Mouse (Mus musculus) cerebellum, adult 9-11 months (tissue): Measurements from ENCODE around the gene Barhl2.
A peak's percentile ranks its signal among the peaks of the same experiment; 100 is the strongest.

Source experiments
- DNase-seq: peaks from one replicate; pipeline ENCODE4 v3.0.0; 2022

Barhl2 gene

DNA sequence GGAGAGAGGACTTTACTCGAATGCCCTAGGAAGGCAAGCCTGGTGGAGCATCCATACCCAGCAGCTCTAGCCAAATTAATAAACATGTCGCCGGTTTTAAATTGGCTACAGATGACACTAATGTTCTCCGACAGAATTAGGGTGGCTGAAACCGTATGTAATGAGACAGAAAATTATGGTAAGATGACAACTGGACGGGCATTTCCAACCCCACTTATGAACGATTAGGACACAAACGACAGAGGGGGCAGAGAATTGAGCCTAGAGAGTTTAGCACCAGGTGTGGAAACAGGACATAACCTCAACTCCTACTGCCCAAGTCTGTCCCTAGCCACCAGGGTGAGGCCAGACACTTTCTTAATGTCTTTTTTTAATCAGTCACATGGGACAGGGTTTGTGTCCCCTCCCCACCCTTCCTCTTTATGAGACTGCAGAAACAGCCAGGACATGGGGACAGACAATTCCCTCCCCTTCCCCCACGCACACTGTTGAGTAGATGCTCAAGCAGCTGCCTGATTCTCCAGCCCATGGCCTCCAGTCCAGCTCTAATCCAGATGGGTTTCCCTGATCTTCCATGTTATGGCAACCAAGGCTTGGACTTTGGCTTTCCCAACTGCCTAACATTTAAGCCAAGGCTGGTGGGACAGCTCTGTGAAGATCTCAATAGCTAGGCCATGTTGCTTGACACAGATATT is 3.4 kb downstream of the Barhl2 start:
- peak; percentile 68 for DNase-seq

GRCm38 (mm10) chr5:106453886-106454321 is 4.1 kb downstream of the Barhl2 start:
- DNase-seq: peak; percentile 77

GRCm38 (mm10) chr5:106453181-106453885 is 4.6 kb downstream of the Barhl2 start:
- DNase-seq: peak; percentile 74

DNA sequence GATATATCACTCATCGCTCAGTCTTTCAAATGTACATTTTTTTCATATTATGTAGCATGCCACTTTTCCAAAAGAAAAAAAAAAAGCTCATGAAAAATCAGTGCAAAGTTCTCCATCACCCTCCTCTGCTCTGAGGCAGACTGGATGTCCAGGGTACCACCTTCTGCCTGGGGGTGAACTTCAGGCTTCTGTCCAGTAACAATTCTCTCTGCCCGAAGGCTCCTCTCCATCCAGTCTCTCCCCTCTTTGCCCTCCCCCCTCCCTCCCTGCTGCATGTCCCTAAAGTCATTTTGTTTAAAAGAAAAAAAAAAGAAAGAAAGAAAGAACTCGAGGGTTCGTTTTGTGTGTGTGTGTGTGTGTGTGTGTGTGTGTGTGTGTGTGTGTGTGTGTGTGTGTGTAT is 5.3 kb downstream of the Barhl2 start:
- DNase-seq: peak; percentile 55

DNA sequence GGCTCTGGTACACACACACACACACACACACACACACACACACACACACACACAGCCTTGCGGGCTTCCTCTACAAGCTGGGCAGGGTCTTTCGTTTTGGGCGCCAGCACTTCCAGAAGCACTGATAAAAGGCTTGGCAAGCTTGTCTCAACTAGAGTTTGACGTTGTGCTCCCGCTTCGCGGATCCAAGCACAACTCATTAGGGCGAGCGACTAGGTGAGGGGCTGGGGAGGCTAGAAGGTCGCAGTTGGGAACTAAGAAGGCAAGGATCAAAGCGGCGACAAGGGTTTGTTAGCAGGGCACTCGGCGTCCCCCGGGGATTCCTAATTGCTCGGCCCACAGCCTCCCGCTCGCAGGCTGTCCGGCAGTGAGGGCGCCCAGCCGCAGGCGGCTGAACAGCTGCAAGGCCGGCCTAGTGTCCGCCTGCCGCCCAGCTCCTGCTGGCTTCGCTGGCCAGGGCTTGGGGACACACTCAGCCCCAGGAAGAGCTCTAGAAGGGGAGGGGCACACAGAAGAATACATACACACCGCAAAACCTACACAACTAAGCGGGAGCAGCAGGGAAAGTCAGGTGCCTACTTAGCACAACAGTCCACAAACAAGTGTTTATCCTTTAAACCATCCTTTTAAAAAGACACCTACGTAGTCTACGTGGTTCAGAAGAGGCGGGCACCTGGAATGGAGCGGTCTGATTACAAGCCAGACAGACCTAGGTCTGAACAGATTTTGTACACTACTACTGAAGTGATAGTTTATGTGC is 6.1 kb downstream of the Barhl2 start:
- peak; percentile 71 for DNase-seq

GRCm38 (mm10) chr5:106450426-106451160 is 7.4 kb downstream of the Barhl2 start:
- DNase-seq: peak; percentile 63

DNA sequence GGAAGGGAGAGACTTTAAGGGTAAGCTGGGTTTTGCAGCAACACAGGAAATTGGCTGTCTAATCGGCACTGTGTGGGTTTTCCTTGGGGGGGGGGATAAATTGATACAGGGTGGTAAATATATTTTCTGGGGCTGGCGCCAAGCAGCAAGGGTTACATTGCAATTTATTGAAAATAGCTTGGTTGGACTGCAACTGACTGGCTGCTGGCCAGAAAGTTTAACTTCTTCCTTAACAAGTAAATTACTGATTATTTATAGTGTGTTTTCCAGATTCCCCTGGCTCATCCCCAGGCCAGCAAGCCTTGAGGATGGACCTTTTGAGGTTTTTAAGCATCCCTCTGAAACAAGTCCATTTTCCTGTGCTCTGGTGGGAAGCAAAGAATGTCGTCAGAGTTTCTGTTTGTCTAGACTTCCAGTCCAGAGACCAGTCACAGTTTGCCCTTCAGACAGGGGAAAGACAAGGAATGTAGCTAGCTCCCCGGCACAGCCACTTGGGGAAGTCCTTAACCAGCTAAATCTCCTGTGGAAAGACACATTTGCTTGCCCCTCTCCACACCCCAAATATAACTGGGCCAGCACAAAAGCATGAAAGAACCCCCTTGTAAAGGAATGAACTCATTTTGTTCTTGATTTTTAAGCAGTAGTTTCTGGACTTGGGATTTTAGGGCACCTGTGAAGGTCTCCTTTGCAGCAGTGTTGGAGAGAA is 8.1 kb downstream of the Barhl2 start:
- DNase-seq: peak; percentile 40

DNA sequence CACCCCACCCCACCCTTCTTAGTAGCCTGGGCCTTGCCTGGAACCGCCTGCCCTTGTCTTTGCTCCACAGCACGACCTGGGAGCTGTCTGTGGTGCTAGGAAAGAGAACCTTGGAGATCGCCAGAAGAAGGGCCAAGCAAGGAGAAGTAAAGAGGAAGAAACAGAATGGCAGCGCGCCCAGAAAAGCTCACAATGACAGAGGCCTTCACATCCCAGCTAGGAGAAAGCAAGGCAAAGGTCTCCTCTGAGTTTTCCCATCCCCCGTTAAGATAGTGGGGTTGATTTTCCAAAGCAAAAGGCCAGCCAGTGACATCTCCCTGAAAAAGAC is 9.2 kb downstream of the Barhl2 start:
- peak; percentile 63 for DNase-seq

- peak; percentile 44 for DNase-seq
These were observed 9.8 kb downstream of the Barhl2 start for GRCm38 (mm10) chr5:106447951-106448797.

DNA sequence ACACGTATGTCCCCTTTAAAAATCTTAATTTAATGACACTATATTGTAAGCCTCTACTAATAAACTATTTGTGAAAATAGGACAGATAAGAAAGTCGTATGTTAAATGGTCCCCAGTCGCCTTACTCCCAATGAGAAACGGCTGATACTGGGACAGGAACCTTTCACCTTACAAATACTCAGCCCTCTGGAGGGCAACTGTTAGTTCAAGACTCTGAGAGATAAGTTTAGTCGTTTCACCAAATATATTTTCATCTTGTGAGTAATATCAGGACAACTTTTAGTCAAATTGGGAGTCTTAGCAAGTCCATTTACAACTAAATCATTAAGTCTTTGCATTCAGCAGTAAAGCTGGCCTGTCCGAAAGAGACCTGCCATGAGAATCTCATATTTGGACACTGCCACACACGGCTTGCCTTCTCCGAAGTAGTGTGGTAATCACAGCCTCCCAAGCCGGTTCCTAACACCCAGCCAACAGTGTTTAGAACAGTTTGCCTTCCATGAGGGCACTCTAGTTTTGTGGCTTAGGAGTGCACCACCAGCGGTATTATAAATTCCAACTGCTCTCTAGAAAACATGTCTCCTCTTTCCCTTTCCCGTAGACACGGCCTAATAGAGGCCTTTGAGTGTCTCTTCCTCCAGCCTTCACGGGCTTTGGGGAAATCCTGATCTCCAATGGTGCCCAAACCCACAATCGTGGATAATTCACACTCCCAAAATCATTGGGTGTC is 10.7 kb downstream of the Barhl2 start:
- DNase-seq: no peak

DNA sequence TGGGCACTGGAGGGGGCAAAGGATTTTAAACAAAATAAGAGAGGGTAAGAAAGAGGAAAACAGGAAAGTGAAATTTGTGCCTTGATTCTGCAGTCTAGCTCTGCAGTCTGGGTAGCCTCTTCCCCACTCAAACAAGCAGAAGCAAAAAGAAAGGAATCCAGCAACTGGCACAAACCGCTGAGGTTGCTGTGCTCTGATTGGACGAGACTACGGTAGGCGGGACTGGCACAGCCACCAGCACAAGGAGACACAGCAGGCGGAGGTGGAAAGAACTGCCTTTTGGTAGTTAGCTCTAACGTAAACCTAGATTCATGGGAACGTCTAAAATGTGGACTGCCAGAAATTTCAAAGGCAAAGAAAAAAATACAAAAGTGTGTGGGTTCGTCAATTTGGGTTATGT is 11.4 kb downstream of the Barhl2 start:
- DNase-seq: peak; percentile 91

- DNase-seq: peak; percentile 51
These were observed 12.3 kb downstream of the Barhl2 start for GRCm38 (mm10) chr5:106445681-106446080.

DNA sequence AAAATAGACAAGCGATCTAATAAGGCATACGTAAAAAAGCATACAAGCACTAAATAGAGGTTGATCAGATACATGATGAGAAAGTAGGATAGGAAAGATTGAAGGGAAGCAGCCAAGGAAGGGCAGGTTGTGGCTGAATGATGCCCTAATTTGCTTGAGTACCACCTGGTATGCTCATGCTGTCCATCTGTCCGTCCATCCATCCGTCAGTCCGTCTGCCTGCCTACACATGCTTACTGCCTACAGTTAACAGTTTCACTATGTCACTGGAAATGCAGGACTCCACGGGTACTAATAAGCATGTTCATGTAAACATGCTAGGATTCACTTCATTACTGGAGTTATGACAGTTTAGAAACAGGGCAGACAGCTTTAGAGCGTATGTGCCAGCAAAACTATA is 19.1 kb downstream of the Barhl2 start:
- DNase-seq: no peak

- no peak for DNase-seq
These were observed 31.9 kb downstream of the Barhl2 start for GRCm38 (mm10) chr5:106426069-106426468.

GRCm38 (mm10) chr5:106420871-106421270 is 37.1 kb downstream of the Barhl2 start:
- DNase-seq: peak; percentile 89

DNA sequence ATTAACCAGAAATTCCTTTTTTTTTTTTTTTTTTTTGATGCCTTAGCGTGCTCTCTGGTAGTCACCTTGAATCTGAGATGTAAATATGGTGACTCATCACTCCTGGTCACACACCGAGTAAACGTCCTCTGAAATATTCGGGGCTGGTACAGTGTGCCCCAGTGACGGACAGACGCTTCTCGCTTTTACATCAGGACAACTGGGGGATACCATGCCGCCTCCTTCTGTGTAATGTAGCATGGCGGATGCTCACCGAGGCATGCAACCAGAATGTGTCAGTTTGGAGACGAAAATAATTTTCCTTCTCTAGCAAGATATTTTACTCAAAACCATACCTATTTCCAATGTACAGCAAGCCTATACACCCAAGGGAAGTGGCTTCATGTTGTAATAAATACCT is 37.6 kb downstream of the Barhl2 start:
- peak; percentile 80 for DNase-seq

DNA sequence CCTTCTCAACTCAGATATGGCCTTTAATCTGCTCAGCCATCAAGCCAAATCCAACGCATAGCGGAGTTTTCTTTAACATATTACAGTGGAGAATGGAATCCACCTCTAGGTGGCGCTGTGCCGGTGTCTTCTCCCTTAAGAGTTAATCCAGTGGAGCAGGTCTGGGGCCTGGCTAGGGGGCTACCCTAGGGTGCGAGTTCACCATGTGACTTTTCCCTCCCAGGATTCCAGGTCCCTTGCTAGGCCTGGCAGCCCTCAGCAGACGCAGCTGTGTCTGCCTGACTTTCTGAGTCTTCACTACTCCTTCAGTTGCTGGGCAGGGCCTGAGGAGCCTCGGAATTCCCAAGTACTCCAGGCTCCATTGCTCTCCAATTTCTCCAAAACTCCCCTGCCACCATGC is 40.8 kb downstream of the Barhl2 start:
- peak; percentile 46 for DNase-seq

- DNase-seq: no peak
These were observed 41.4 kb downstream of the Barhl2 start for GRCm38 (mm10) chr5:106416550-106416949.

GRCm38 (mm10) chr5:106415734-106416133 is 42.2 kb downstream of the Barhl2 start:
- DNase-seq: no peak

DNA sequence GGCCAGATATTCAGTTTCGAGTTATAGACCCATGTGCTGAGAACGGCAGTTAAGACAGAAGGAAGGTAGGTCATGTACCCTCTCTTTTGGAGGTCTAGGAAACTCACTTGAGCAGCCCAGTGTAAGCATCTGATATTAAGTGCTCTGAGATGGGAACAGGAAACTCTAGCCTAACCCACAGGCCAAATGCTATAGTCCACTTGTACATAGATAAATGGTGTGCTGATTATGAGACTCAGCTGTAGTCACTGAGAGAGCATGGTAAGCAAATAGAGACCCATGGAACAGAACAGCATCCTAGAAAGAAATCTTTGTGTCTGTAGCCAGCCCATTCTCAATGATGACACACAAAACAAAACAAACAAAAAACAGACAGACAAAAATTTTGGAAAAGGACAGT is 55.2 kb downstream of the Barhl2 start:
- no peak for DNase-seq
